In the genomic region with DNA sequence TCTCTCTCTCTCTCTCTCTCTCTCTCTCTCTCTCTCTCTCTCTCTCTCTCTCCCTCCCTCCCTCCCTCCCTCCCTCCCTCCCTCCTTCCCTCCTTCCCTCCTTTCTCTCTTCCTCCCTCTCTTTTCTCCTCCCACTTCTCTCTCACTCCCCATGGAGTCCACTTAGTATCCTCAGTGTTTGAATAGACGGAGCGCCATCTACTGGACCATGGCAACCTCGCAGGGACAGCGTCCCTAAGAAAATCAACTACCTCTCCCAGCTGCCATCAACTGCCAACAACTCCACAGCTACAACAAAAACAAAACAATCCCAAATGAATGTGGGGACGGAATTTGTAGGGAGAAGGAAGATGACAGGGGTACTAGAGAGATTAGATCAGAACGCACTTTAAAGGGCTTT, we compare ENCODE assay signal across 8 mouse cellular contexts.
DNase-seq lines count a peak whose midpoint lies in the region; ATAC-seq and TF ChIP-seq lines count a peak whose summit lies in the region.

No protein-coding gene starts in this region.

- H3K9me3 ChIP-seq in liver, postnatal 0 days (ENCODE audit: low read length), result no peaks in the 10 kb centered on the region

- no peak for TF ChIP-seq EP300 in liver, postnatal 0 days (IDR thresholded peaks at IDR 0.05; ENCODE audit: low read depth)

- H3K27me3 ChIP-seq in C2C12 (ENCODE audit: control insufficient read depth, insufficient read depth, insufficient read length), result no peaks in the 10 kb centered on the region
- no peaks in the 10 kb centered on the region for H3K27me3 ChIP-seq in liver, postnatal 0 days (ENCODE audit: insufficient read depth, low read length)

- TF ChIP-seq POLR2A in cortical plate, adult 2 months (IDR thresholded peaks at IDR 0.05; ENCODE audit: extremely low read depth, insufficient read depth, low read length), result no peak

- H3K9ac ChIP-seq in liver, postnatal 0 days (replicated peaks), result no peak overlapping the region

- no peak overlapping the region for H3K4me2 ChIP-seq in liver, postnatal 0 days (ENCODE audit: low read depth, low read length)

- no peak overlapping the region for H3ac ChIP-seq in C2C12 (ENCODE audit: control insufficient read depth, insufficient read length, low read depth)

- no peaks in the 10 kb centered on the region for H3K79me2 ChIP-seq in C2C12 (ENCODE audit: control insufficient read depth, insufficient read depth)

- H3K4me1 ChIP-seq in cortical plate, adult 2 months (ENCODE audit: control insufficient read depth, insufficient read depth, low read length), result no peaks in the 10 kb centered on the region
- H3K4me1 ChIP-seq in liver, postnatal 0 days (ENCODE audit: insufficient read depth), result no peaks in the 10 kb centered on the region

- no peaks in the 10 kb centered on the region for H3K36me3 ChIP-seq in C2C12 (ENCODE audit: control insufficient read depth, insufficient read depth)
- no peaks in the 10 kb centered on the region for H3K36me3 ChIP-seq in liver, postnatal 0 days (replicated peaks; ENCODE audit: insufficient read depth, low read length)

- peak; percentile 78 for DNase-seq in ZHBTc4 (ENCODE audit: low read depth, low spot score)
- peak; percentile 82 to 87 for DNase-seq in kidney, postnatal 25 days
- DNase-seq in liver, postnatal 0 days, result peak; percentile 63
- DNase-seq in retina, embryonic 14.5 days (ENCODE audit: low spot score), result peak; percentile 86
- DNase-seq in thymus, postnatal 4 days, result peak; percentile 83

- 7% methylated on average over 6 of the region's 6 CpGs for WGBS in liver, postnatal 0 days (ENCODE audit: insufficient replicate concordance)

- H3K27ac ChIP-seq in cortical plate, adult 2 months (ENCODE audit: insufficient read depth, low read length), result no peak overlapping the region
- no peak overlapping the region for H3K27ac ChIP-seq in liver, postnatal 0 days (ENCODE audit: low read depth)

- no peaks in the 10 kb centered on the region for H3K79me3 ChIP-seq in C2C12 (ENCODE audit: low read depth)

- no peak overlapping the region for H3K4me3 ChIP-seq in C2C12 (ENCODE audit: insufficient read depth, poor library complexity, severe bottlenecking)
- no peak overlapping the region for H3K4me3 ChIP-seq in cortical plate, adult 2 months (ENCODE audit: insufficient read depth, low read length)
- H3K4me3 ChIP-seq in liver, postnatal 0 days (ENCODE audit: low read depth, low read length), result no peak overlapping the region

- peak; percentile 70 for ATAC-seq in granulocyte monocyte progenitor cell, adult 5-6 weeks (replicated peaks; ENCODE audit: poor library complexity, severe bottlenecking)
- no peak for ATAC-seq in liver, postnatal 0 days

- peak; percentile 63 for TF ChIP-seq CTCF in C2C12 (IDR thresholded peaks at IDR 0.05; ENCODE audit: control insufficient read depth, insufficient read depth, insufficient read length)
- TF ChIP-seq CTCF in cortical plate, adult 2 months (IDR thresholded peaks at IDR 0.05; ENCODE audit: extremely low read depth, insufficient read depth, low read length), result peak; percentile 74
- TF ChIP-seq CTCF in liver, postnatal 0 days (IDR thresholded peaks at IDR 0.05; ENCODE audit: low read depth), result peak; percentile 74

TF ChIP-seq in C2C12, 6 proteins besides CTCF, POLR2A, EP300 and RAD21:
- TF ChIP-seq MAX (IDR thresholded peaks at IDR 0.05) (no peak), USF1 (IDR thresholded peaks at IDR 0.05; ENCODE audit: low read depth) (no peak), MYOG (IDR thresholded peaks at IDR 0.05; ENCODE audit: control insufficient read depth, extremely low read depth, insufficient read length) (no peak), CEBPB (IDR thresholded peaks at IDR 0.05; ENCODE audit: low read depth) (no peak), FOSL1 (IDR thresholded peaks at IDR 0.05; ENCODE audit: insufficient read depth, low read length, poor library complexity, severe bottlenecking) (no peak), MYOD1 (IDR thresholded peaks at IDR 0.05; ENCODE audit: control insufficient read depth, insufficient read length, low read depth) (no peak)
TF ChIP-seq in C2C12: peak in this region for 0.
